Mouse (Mus musculus): ENCODE measurements around the gene 6430550D23Rik. TPM values are rescaled to one million over a fixed set of nuclear protein-coding genes. Genes with fewer than 3 reads are reported as not detected.

Gene 6430550D23Rik
- polyA plus RNA-seq (2016; fragmentation: Nextera tagmentation; extraction: Ambion mirVana), result 0.93 and 1.1 TPM in 2 replicates

DNA sequence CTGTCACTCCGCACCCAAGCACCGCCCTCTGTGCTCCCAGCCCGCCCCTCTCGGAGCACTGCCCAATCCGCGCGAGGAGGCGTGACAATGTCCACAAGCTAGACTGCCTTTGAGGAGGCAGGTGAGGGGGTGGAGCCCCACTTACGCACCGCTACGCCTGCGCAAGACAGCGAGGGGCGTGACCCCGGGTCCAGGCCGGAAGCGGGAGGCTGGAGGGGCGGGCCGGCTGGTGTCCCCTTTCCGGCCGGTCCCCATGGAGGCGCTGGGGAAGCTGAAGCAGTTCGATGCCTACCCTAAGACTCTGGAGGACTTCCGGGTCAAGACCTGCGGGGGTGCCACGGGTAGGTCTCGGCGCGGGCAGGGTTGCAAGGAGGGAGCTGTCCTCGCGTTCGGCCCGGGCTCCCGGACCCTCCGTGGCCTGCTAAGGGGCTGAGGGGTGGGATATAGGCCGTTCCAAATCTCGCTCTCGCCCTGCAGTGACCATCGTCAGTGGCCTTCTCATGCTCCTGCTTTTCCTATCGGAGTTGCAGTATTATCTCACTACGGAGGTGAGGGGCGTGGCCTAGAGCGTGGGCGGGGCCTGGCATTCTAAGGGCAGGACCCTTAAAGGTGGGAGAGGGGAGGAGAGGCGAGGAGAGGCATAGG, at the start of gene 6430550D23Rik, which contains the start of gene Ergic3:
6430550D23Rik (minus strand) TSS at position 90 of the 645 bp plus-strand sequence.
Ergic3 (plus strand) TSS at position 158 of the 645 bp plus-strand sequence.
- Histone ChIP-seq H3K27me3 (replicated peaks) (no peaks in the 10 kb centered on the region), H3K4me3 (peak within 1 kb of the TSS; percentile 95), H3K4me1 (replicated peaks) (peaks cover 11% of the 10 kb centered on the region), H3K36me3 (peaks cover 35% of the 10 kb centered on the region), H3K9me3 (replicated peaks) (peaks cover 5% of the 10 kb centered on the region; the same call in 1 of the 2 replicates), H3K27ac (ENCODE audit: poor library complexity, severe bottlenecking) (peak within 1 kb of the TSS; percentile 79), H3K9ac (peak within 1 kb of the TSS; percentile 90), H3K4me2 (peak within 1 kb of the TSS; percentile 86)
- under 1% methylated on average over 45 of the region's 45 CpGs for WGBS
- ATAC-seq (ENCODE audit: insufficient number of reproducible peaks, low FRiP score), result peak; percentile 99

DNA sequence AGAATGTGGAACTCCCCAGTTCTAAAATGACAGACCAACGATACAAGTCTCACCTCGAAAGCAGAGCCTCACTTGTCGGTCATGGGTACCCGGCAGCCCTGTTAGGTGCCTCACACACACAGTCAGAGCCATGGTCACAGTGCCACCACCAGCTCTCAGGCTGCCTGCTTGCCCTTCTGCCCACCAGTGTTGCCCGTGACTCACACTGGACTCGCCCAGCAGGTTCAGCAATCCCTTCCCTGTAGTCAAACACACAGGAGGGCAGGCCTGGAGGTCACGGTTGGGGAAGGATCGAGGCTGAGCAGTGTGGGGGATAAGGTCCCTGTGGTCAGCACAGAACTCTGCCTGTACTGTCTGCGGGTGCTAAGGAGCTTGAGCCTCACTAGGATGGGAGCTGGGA, 45.0 kb upstream of the 6430550D23Rik start, which contains the start of gene Fer1l4:
Fer1l4 (minus strand) TSS at position 132 of the 400 bp plus-strand sequence.
- H3K27me3 ChIP-seq (replicated peaks), result peaks cover 46% of the 10 kb centered on the region
- no peak within 1 kb of the TSS for H3K27ac ChIP-seq (ENCODE audit: poor library complexity, severe bottlenecking)
- no peak within 1 kb of the TSS for H3K4me2 ChIP-seq
- H3K4me3 ChIP-seq, result no peak within 1 kb of the TSS
- no peaks in the 10 kb centered on the region for H3K36me3 ChIP-seq
- no peak for ATAC-seq (ENCODE audit: insufficient number of reproducible peaks, low FRiP score)
- WGBS, result 78% methylated on average over 9 of the region's 9 CpGs
- no peaks in the 10 kb centered on the region for H3K4me1 ChIP-seq (replicated peaks)
- no peak within 1 kb of the TSS for H3K9ac ChIP-seq
- H3K9me3 ChIP-seq (replicated peaks), result no peaks in the 10 kb centered on the region

DNA sequence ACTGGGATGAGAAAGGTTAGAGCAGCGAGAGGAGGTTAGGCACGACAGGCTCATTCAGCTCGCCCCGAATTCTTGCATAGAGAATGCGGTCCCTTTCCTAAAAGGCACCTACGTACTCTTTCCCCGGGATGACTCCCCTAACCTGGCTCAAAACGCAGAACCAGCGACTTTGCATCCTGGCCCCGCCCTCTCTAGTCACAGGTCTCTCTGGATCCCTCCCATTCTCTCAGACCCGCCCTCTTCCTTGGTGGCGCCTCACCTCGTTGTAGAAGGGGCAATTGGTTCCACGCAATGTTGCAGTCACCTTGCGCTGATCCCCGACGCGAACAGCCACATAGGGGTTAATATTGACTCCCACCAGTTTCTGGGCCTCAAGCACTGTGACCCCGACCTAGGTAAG, 40.2 kb upstream of the 6430550D23Rik start:
- no peak overlapping the region for H3K27ac ChIP-seq (ENCODE audit: poor library complexity, severe bottlenecking)
- H3K27me3 ChIP-seq (replicated peaks), result peaks cover 60% of the 10 kb centered on the region
- H3K9me3 ChIP-seq (replicated peaks), result no peaks in the 10 kb centered on the region
- no peaks in the 10 kb centered on the region for H3K36me3 ChIP-seq
- peak overlapping the region; percentile 20 for H3K4me2 ChIP-seq
- no peak overlapping the region for H3K4me3 ChIP-seq
- no peak for ATAC-seq (ENCODE audit: insufficient number of reproducible peaks, low FRiP score)
- H3K9ac ChIP-seq, result no peak overlapping the region
- H3K4me1 ChIP-seq (replicated peaks), result no peaks in the 10 kb centered on the region
- WGBS, result 6% methylated on average over 19 of the region's 19 CpGs

DNA sequence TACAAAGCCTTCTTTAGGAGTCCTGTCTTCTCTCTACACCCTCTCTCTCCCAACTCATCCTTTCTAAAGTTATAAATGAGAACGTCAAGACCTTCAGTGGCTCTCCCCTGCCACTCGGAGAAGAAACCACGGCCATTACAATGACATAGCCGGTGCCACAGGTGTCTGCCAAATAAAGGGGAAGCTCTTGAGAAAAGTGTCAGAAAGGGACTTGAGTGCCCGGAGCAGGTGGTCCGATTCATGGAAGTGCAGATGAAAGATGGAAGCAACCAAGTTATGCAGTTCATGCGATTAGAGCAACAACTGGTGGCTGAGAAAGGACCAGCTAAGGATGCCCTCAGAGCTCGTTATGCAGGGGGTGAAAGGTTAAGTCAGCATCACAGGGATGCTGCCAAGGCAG, 35.1 kb upstream of the 6430550D23Rik start:
- H3K4me1 ChIP-seq (replicated peaks), result no peaks in the 10 kb centered on the region
- H3K36me3 ChIP-seq, result no peaks in the 10 kb centered on the region
- H3K4me2 ChIP-seq, result no peak overlapping the region
- 81% methylated on average over 8 of the region's 8 CpGs for WGBS
- no peak for ATAC-seq (ENCODE audit: insufficient number of reproducible peaks, low FRiP score)
- H3K9ac ChIP-seq, result no peak overlapping the region
- H3K9me3 ChIP-seq (replicated peaks), result no peaks in the 10 kb centered on the region
- H3K27me3 ChIP-seq (replicated peaks), result peaks cover 20% of the 10 kb centered on the region
- H3K27ac ChIP-seq (ENCODE audit: poor library complexity, severe bottlenecking), result no peak overlapping the region
- H3K4me3 ChIP-seq, result no peak overlapping the region

DNA sequence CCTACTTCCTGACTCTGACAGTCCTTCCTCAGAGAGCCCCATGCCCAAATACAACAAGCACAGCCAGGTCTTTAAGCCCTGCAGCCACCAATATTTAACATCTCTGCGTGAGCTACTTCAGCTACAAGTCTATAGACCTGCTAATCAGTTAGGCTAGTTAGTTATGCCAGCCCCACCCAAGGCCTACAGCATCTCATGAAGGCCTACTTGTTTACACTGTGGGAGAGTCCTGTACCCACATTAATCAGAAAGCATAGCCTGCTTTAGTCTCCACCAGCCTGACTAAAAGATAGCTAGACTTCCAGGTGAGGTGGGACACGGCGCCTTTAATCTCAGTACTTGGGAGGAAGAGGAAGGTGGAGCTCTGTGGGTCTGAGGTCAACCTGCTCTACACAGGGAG, 31.6 kb upstream of the 6430550D23Rik start:
- Histone ChIP-seq H3K27ac (ENCODE audit: poor library complexity, severe bottlenecking) (no peak overlapping the region), H3K9ac (no peak overlapping the region), H3K4me2 (no peak overlapping the region), H3K36me3 (no peaks in the 10 kb centered on the region), H3K4me3 (no peak overlapping the region), H3K9me3 (replicated peaks) (no peaks in the 10 kb centered on the region), H3K4me1 (replicated peaks) (no peaks in the 10 kb centered on the region), H3K27me3 (replicated peaks) (no peaks in the 10 kb centered on the region)
- WGBS, result 80% methylated on average over 3 of the region's 3 CpGs
- no peak for ATAC-seq (ENCODE audit: insufficient number of reproducible peaks, low FRiP score)

DNA sequence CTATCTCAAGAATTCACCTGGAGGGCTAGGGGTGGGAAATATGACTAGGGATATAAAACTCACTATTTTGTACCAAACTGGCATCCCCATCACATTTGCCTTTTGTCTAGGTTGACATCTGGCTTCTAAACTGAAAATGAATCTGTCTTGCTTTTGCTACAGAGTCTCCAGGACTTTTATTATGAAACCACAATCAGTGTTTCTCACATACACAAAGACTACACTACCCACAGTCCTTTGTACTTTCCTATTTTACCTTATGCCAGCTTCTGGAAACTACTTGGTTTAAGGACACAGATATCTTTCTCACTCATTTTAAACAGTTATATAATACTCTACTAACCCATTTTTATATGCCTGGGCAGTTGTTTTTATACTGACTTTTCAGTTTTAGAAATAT, 17.7 kb upstream of the 6430550D23Rik start:
- no peak for ATAC-seq (ENCODE audit: insufficient number of reproducible peaks, low FRiP score)
- no peak overlapping the region for H3K9ac ChIP-seq

DNA sequence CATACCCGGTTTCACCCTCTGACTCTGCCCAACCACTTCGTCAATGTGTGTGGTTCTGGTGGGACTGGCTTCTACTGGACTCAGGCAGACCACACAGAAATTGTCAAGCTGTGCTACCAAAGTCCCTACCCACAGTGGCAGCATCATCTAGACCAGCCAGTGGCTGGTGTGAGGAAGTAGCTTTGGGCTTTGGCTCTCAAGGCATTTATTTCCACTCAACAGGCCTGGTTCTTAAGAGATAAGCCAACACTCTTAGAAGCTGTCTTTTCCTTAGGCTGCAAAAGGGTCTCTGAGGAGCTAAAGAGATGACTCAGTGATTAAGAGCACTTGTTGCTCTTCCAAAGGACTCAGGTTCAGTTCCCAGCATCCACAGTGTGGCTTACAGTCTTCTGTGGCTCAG, 14.0 kb upstream of the 6430550D23Rik start:
- H3K4me3 ChIP-seq, result no peak overlapping the region
- H3K4me2 ChIP-seq, result no peak overlapping the region
- H3K9ac ChIP-seq, result no peak overlapping the region
- ATAC-seq (ENCODE audit: insufficient number of reproducible peaks, low FRiP score), result no peak
- no peak overlapping the region for H3K27ac ChIP-seq (ENCODE audit: poor library complexity, severe bottlenecking)
- no peaks in the 10 kb centered on the region for H3K9me3 ChIP-seq (replicated peaks)
- H3K4me1 ChIP-seq (replicated peaks), result no peaks in the 10 kb centered on the region; the same call in 1 of the 2 replicates
- H3K36me3 ChIP-seq, result peaks cover 28% of the 10 kb centered on the region
- no peaks in the 10 kb centered on the region for H3K27me3 ChIP-seq (replicated peaks)
- 79% methylated on average over 2 of the region's 2 CpGs for WGBS

More for the DNA sequence above, 17.7 kb upstream of the 6430550D23Rik start:
- H3K27ac ChIP-seq (ENCODE audit: poor library complexity, severe bottlenecking), result no peak overlapping the region
- H3K36me3 ChIP-seq, result no peaks in the 10 kb centered on the region
- H3K4me3 ChIP-seq, result no peak overlapping the region
- H3K4me2 ChIP-seq, result no peak overlapping the region
- H3K9me3 ChIP-seq (replicated peaks), result no peaks in the 10 kb centered on the region
- no peaks in the 10 kb centered on the region for H3K27me3 ChIP-seq (replicated peaks)
- no peaks in the 10 kb centered on the region; the same call in 1 of the 2 replicates for H3K4me1 ChIP-seq (replicated peaks)

DNA sequence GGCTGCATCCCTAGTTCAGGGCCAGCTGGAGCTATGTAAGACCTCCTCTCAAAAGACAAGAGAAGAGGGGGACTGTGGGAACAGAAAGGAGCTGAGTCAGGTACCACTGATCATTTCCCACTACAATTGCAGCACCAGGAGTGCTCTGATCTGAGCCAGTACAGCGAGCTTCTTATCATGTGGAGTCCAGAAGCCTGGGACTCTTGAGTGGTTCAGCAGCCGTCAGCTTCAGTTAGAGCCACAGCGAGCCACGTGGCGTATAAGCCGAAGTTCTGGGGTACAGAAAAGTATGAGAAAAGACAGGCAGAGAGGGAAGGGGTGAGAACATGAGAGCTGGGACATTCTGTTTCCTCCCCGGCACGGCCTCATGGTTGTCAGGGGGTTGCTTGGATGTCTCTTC, 13.4 kb upstream of the 6430550D23Rik start:
- no peak overlapping the region for H3K4me3 ChIP-seq
- 64% methylated on average over 8 of the region's 8 CpGs for WGBS

DNA sequence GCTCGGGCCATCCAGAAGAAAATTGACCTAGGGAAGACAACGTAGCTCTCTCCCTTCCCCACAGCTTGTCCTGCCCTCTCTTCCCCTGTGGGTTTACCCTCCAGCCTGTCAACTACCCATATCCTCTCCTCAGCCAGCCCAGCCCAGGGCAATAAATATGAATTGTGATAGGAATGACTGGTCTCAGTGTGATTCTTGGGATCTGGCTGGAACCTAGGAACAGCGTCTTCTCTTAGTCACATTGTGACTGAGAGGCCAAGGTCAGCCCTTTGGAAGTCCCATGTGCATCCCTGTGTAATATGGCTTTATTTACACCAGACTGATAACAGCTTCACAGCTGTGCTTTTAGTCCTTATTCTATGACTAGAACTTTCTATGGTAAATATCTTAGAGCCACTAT, 10.3 kb upstream of the 6430550D23Rik start:
- no peak overlapping the region for H3K27ac ChIP-seq (ENCODE audit: poor library complexity, severe bottlenecking)
- H3K4me3 ChIP-seq, result no peak overlapping the region
- H3K36me3 ChIP-seq, result peaks cover 64% of the 10 kb centered on the region
- H3K27me3 ChIP-seq (replicated peaks), result no peaks in the 10 kb centered on the region
- no peaks in the 10 kb centered on the region; the same call in 1 of the 2 replicates for H3K4me1 ChIP-seq (replicated peaks)
- H3K9me3 ChIP-seq (replicated peaks), result no peaks in the 10 kb centered on the region
- no peak overlapping the region for H3K9ac ChIP-seq
- no peak overlapping the region for H3K4me2 ChIP-seq
- WGBS, result 81% methylated on average over 3 of the region's 3 CpGs
- no peak for ATAC-seq (ENCODE audit: insufficient number of reproducible peaks, low FRiP score)

More for the DNA sequence above, 13.4 kb upstream of the 6430550D23Rik start:
- Histone ChIP-seq H3K27me3 (replicated peaks) (no peaks in the 10 kb centered on the region), H3K36me3 (peaks cover 33% of the 10 kb centered on the region), H3K9me3 (replicated peaks) (no peaks in the 10 kb centered on the region), H3K9ac (no peak overlapping the region), H3K4me1 (replicated peaks) (no peaks in the 10 kb centered on the region; the same call in 1 of the 2 replicates), H3K27ac (ENCODE audit: poor library complexity, severe bottlenecking) (no peak overlapping the region), H3K4me2 (no peak overlapping the region)
- ATAC-seq (ENCODE audit: insufficient number of reproducible peaks, low FRiP score), result no peak

DNA sequence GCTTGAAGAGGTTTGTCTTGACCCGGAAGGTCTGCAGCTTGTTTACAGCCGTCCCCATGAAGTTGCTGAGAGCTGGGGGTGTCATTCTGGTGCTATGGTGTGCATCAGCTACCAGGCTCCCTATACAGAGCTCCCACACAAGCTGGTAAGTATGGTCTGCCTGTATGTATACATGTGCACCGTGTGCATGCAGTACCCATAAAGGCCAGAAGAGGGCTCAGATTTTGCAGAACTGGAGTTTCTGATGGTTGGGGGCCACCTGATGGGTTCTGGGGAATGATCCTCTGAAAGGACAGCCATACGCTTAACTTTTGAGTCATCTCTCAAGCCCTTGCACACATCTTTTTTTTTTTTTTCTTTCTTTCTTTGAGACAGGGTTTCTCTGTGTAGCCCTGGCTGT, 2.4 kb downstream of the 6430550D23Rik start:
- no peak overlapping the region for H3K4me3 ChIP-seq
- peaks cover 17% of the 10 kb centered on the region for H3K36me3 ChIP-seq
- WGBS, result 90% methylated on average over 4 of the region's 4 CpGs
- no peaks in the 10 kb centered on the region for H3K27me3 ChIP-seq (replicated peaks)
- H3K27ac ChIP-seq (ENCODE audit: poor library complexity, severe bottlenecking), result no peak overlapping the region
- H3K4me2 ChIP-seq, result no peak overlapping the region
- no peak for ATAC-seq (ENCODE audit: insufficient number of reproducible peaks, low FRiP score)
- H3K9me3 ChIP-seq (replicated peaks), result peaks cover 5% of the 10 kb centered on the region; the same call in 1 of the 2 replicates
- peaks cover 11% of the 10 kb centered on the region for H3K4me1 ChIP-seq (replicated peaks)
- no peak overlapping the region for H3K9ac ChIP-seq

DNA sequence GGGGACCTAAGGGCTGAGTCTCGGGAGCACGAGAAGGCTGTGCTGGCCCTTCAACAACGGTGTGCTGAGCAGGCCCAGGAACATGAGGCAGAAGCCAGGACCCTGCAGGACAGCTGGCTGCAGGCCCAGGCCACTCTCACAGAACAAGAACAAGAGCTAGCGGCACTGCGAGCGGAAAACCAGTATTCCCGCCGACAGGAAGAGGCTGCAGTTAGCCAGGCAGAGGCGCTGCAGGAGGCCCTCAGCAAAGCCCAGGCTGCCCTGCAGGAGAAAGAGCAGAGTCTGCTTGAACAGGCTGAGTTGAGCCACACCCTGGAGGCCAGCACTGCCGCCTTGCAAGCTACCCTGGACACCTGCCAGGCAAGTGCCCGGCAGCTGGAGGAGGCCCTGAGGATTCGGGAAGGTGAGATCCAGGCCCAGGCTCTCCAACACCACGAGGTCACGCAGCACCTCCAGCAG, 15.9 kb downstream of the 6430550D23Rik start:
- H3K27ac ChIP-seq (ENCODE audit: poor library complexity, severe bottlenecking), result no peak overlapping the region
- H3K9ac ChIP-seq, result no peak overlapping the region
- 80% methylated on average over 14 of the region's 14 CpGs for WGBS
- H3K27me3 ChIP-seq (replicated peaks), result no peaks in the 10 kb centered on the region
- peaks cover 94% of the 10 kb centered on the region for H3K36me3 ChIP-seq
- peaks cover 8% of the 10 kb centered on the region for H3K4me1 ChIP-seq (replicated peaks)
- ATAC-seq (ENCODE audit: insufficient number of reproducible peaks, low FRiP score), result no peak
- no peaks in the 10 kb centered on the region for H3K9me3 ChIP-seq (replicated peaks)
- no peak overlapping the region for H3K4me3 ChIP-seq
- H3K4me2 ChIP-seq, result no peak overlapping the region
